Mouse (Mus musculus): ENCODE data around the gene Lrrc20. TPM values are rescaled to one million over a fixed set of nuclear protein-coding genes. Genes with fewer than 3 reads are reported as not detected.
"Not testable (repeated sequence)": the region's sequence is repeated elsewhere in the genome, so short reads cannot be mapped to it uniquely, and the experiment has no call there.

Gene Lrrc20
- total RNA-seq, 2 experiments from 2014 or later, result 17.6 to 18.2 TPM

DNA sequence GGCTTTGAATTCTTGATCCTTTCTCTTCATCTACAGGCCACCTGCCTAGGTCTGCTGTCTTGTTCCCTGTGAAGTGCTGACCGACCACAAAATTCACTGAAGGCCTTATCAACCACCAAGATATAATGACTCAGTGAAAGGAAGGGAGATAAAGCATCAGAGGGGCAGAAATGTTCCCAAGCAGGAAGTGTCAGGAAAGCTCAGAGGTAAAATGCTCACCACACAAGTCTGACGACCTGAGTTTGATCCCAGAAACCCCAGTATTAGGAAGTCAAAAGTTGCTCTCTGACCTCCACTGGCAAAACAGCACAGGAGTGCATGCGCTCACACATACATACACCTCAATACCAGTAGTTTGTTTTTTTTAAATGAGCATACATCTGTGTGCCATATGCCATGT, 26.8 kb upstream of the Lrrc20 start:
- H3K27ac ChIP-seq, result no peak overlapping the region
- intact Hi-C loops (cut with DNase I), result no loop called here
- DNase-seq (ENCODE audit: extremely low spot score in 1 of 2, low spot score in 2 of 2), result no peak
- no peak for TF ChIP-seq CTCF (IDR thresholded peaks at IDR 0.05)
- H3K4me3 ChIP-seq, result no peak overlapping the region

GRCm38 (mm10) chr10:61451463-61451930, 24.1 kb upstream of the Lrrc20 start:
- no peak for DNase-seq (ENCODE audit: extremely low spot score in 1 of 2, low spot score in 2 of 2)
- intact Hi-C loops (cut with DNase I), result no loop called here
- Histone ChIP-seq H3K27ac (peak overlapping the region; percentile 68; the same call in 1 of the 2 replicates), H3K4me3 (peak overlapping the region; percentile 96)
- TF ChIP-seq CTCF (IDR thresholded peaks at IDR 0.05), result no peak

- peak; percentile 43 to 50 for DNase-seq (ENCODE audit: extremely low spot score in 1 of 2, low spot score in 2 of 2)
- H3K4me3 ChIP-seq, result peak overlapping the region; percentile 96
- TF ChIP-seq CTCF (IDR thresholded peaks at IDR 0.05), result no peak; the same call in 1 of the 2 replicates
- H3K27ac ChIP-seq, result peak overlapping the region; percentile 68
- intact Hi-C loops (cut with DNase I), result no loop called here
Observed at GRCm38 (mm10) chr10:61451931-61452617, 23.5 kb upstream of the Lrrc20 start.

DNA sequence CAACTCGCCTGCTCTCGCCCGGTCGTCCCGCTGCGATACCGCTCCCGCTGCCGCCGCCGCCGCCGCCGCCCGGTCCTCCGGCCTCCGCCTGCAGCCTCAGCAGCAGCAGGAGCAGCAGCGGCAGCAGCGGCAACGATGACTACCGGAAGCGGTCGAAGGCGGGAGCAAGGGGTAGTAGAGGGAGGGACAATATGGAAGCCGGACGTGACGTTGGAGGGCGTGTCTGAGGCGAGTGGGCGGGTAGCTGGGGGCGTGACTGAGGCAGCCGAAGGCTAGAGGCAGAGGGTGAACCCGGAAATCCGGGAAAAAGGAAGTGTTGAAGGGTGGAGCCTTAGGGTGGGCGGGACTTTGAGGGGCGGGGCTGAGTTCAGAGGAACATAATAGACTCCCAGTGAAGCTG, 23.0 kb upstream of the Lrrc20 start, which contains the start of gene Eif4ebp2:
Gene Eif4ebp2, minus strand, starts transcription at position 17 of the 400 bp plus-strand sequence.
- Histone ChIP-seq H3K27ac (peak within 1 kb of the TSS; percentile 68), H3K4me3 (peak within 1 kb of the TSS; percentile 96)
- DNase-seq (ENCODE audit: extremely low spot score in 1 of 2, low spot score in 2 of 2), result peak; percentile 97 to 98
- no peak for TF ChIP-seq CTCF (IDR thresholded peaks at IDR 0.05)
- intact Hi-C loops (cut with DNase I), result no loop called here

GRCm38 (mm10) chr10:61453171-61453570, 22.4 kb upstream of the Lrrc20 start:
- H3K27ac ChIP-seq; DNase-seq (ENCODE audit: extremely low spot score in 1 of 2, low spot score in 2 of 2); H3K4me3 ChIP-seq; intact Hi-C loops (cut with DNase I): not testable (repeated sequence)

GRCm38 (mm10) chr10:61457182-61457581, 18.4 kb upstream of the Lrrc20 start:
- H3K4me3 ChIP-seq, result no peak overlapping the region
- intact Hi-C loops (cut with DNase I), result no loop called here
- H3K27ac ChIP-seq, result no peak overlapping the region
- no peak for DNase-seq (ENCODE audit: extremely low spot score in 1 of 2, low spot score in 2 of 2)
- TF ChIP-seq CTCF (IDR thresholded peaks at IDR 0.05), result no peak

GRCm38 (mm10) chr10:61465009-61465408, 10.6 kb upstream of the Lrrc20 start:
- DNase-seq (ENCODE audit: extremely low spot score in 1 of 2, low spot score in 2 of 2), result no peak
- Histone ChIP-seq H3K27ac (no peak overlapping the region), H3K4me3 (no peak overlapping the region)
- intact Hi-C loops (cut with DNase I), result no loop called here
- TF ChIP-seq CTCF (IDR thresholded peaks at IDR 0.05), result no peak

DNA sequence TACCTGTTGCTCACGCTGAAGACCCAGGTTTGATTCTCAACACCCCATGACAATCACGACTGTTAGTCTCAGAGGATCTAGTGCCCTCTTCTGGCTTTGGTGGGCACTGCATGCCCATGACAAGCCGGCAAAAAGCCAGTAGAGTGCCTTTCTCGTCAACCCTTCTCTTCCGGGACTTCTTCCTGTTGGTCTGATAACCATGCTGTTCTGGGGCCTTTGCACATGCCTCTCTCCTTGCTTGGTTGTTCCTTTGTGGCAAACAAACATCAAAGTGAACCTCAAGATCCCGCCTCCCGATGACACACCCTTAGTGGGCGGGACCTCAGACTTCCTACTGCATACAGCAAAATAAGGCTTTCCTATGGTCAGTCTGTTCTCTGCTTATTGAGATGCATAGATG, 9.4 kb upstream of the Lrrc20 start:
- peak; percentile 30 for TF ChIP-seq CTCF (IDR thresholded peaks at IDR 0.05)
- no peak overlapping the region for H3K27ac ChIP-seq
- intact Hi-C loops (cut with DNase I), result no loop called here
- no peak for DNase-seq (ENCODE audit: extremely low spot score in 1 of 2, low spot score in 2 of 2)
- H3K4me3 ChIP-seq, result no peak overlapping the region

DNA sequence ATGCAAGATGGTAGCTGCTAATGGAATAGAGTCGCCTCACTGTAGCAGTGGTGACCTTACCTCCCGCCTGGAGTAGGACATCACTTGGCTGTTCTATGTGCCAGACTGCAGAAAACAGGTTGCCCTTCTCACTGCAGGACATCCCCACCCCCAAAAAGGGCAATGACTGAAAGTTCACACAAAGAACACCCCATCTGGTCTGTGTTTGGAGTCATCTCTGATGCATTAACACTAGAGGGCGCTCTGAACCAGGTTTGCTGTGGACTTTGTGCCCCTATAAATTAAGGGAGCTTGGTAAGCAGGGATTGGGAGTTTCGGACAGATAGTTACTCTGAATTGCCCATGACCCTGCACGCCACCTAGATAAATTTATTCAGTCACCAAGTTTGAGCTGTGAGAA, 8.7 kb upstream of the Lrrc20 start:
- no peak for DNase-seq (ENCODE audit: extremely low spot score in 1 of 2, low spot score in 2 of 2)
- Histone ChIP-seq H3K27ac (no peak overlapping the region), H3K4me3 (no peak overlapping the region)
- peak; percentile 66 for TF ChIP-seq CTCF (IDR thresholded peaks at IDR 0.05)
- intact Hi-C loops (cut with DNase I), result no loop called here

DNA sequence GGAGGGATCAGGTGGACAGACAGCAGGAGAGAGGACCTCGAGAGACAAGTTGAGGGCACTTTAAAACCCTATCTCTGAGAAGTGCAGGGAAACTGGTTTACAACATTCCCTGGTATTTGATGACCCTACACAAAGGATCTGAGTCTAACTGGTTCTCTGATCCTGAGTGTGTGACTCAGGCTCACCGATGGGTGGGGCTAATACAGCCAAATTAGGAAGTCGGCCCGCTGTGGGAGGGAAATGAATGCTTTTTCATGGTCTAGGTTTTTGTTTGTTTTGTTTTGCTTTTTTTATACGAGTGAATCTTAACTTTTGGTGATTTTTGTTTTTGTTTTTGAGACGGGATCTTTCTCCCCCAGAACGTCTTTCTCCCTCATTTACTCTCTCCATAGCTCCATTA, 6.7 kb upstream of the Lrrc20 start:
- no peak overlapping the region for H3K4me3 ChIP-seq
- TF ChIP-seq CTCF (IDR thresholded peaks at IDR 0.05), result no peak
- no peak overlapping the region for H3K27ac ChIP-seq
- intact Hi-C loops (cut with DNase I), result no loop called here
- no peak for DNase-seq (ENCODE audit: extremely low spot score in 1 of 2, low spot score in 2 of 2)

DNA sequence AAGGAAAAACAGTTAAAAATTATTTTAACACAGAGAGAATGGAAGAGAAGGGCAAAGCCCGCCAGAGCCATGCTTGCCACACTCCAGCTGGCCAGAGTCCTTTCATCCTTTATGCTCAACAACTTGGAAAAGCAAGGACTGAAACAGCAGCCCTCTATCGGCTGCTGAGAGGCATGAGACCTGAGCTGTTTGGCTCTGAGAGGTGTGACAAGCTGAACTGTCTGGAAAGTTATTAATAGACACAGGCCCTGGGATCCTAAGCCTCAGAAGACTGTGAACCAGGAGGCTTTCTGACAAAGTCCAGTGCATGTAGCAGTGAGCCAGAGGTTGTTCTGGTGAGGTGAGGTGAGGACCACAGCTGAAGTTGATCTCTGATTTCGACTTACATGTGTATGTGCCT, 2.0 kb upstream of the Lrrc20 start:
- H3K4me3 ChIP-seq, result no peak overlapping the region
- no peak for DNase-seq (ENCODE audit: extremely low spot score in 1 of 2, low spot score in 2 of 2)
- intact Hi-C loops (cut with DNase I), result no loop called here

GRCm38 (mm10) chr10:61474344-61474743, 1.3 kb upstream of the Lrrc20 start:
- Histone ChIP-seq H3K4me3 (no peak overlapping the region), H3K27ac (no peak overlapping the region)
- no peak for DNase-seq (ENCODE audit: extremely low spot score in 1 of 2, low spot score in 2 of 2)
- intact Hi-C loops (cut with DNase I), result no loop called here
- no peak for TF ChIP-seq CTCF (IDR thresholded peaks at IDR 0.05)

More for the DNA sequence above, 2.0 kb upstream of the Lrrc20 start:
- no peak overlapping the region for H3K27ac ChIP-seq
- TF ChIP-seq CTCF (IDR thresholded peaks at IDR 0.05), result no peak; the same call in 1 of the 2 replicates

All from left cerebral cortex, adult 2 months (tissue).